Mouse (Mus musculus): ENCODE data around the gene Eef1b2.

DNA sequence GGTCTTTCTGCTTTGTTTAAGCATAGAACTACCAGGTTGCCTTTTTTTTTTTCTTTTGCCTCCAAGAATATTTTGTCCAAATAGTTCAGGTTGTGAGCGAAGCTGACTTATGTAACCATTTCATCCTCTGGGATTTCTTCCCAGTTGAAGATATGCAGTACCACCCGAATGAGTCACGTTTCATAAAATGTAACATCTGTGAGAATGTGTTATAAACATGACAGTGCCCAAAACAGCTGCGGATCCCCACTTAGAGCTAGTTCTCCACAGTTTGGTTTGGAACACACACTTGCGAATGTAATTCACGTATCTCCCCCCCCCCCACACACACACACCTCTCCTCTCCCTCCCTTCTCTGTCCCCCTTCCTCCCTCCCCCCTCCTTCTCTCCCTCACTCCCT lies 22.8 kb downstream of the Eef1b2 start:
- TF ChIP-seq USF1 (IDR thresholded peaks at IDR 0.05; ENCODE audit: low read depth, low read length) (no peak), HCFC1 (IDR thresholded peaks at IDR 0.05; ENCODE audit: low read depth, low read length) (no peak), CTCF (conservative IDR thresholded peaks at IDR 0.05 in 1 of 2, IDR thresholded peaks at IDR 0.05 in 1 of 2; ENCODE audit: low read depth in 2 of 2, low read length in 2 of 2) (no peak), NRF1 (IDR thresholded peaks at IDR 0.05; ENCODE audit: low read depth, low read length) (no peak)

All from CH12.LX (cell line).